Mouse (Mus musculus) midbrain, embryonic 15.5 days (tissue): ENCODE measurements around the gene Pitpnm1. TPM values are rescaled to one million over a fixed set of nuclear protein-coding genes. Genes with fewer than 3 reads are reported as not detected.

Experiments
- ATAC-seq: fragments of 200-750 bp; cut with Nextera tagmentation; replicated peaks from 2 replicates; pipeline ENCODE4 v1.8.0; 2017; ENCODE audit warnings: moderate TSS enrichment
- H3K27ac ChIP-seq: fragments of 300-500 bp; sonication (generic); 2 replicates; pipeline ENCODE4 v1.5.1; 2015; ENCODE audit warnings: mild to moderate bottlenecking, inconsistent platforms
- H3K27me3 ChIP-seq: fragments of 300-500 bp; sonication (generic); replicated peaks from 2 replicates; pipeline ENCODE4 v1.6.1; 2015; ENCODE audit warnings: inconsistent platforms
- H3K36me3 ChIP-seq: fragments of 300-500 bp; sonication (generic); replicated peaks from 2 replicates; pipeline ENCODE4 v1.6.1; 2015; ENCODE audit warnings: inconsistent platforms
- H3K4me1 ChIP-seq: fragments of 300-500 bp; sonication (generic); 2 replicates; pipeline ENCODE4 v1.6.1; 2015; ENCODE audit warnings: inconsistent platforms
- H3K4me2 ChIP-seq: fragments of 300-500 bp; sonication (generic); 2 replicates; pipeline ENCODE4 v1.6.1; 2015; ENCODE audit warnings: inconsistent platforms, mild to moderate bottlenecking, moderate library complexity
- H3K4me3 ChIP-seq: fragments of 300-500 bp; sonication (generic); 2 replicates; pipeline ENCODE4 v1.5.1; 2015; ENCODE audit warnings: mild to moderate bottlenecking, inconsistent platforms
- H3K9ac ChIP-seq: fragments of 300-500 bp; sonication (generic); 2 replicates; pipeline ENCODE4 v1.6.1; 2015; ENCODE audit warnings: mild to moderate bottlenecking, inconsistent platforms
- H3K9me3 ChIP-seq: fragments of 300-500 bp; sonication (generic); 2 replicates; pipeline ENCODE4 v1.6.1; 2016; ENCODE audit warnings: inconsistent platforms
- WGBS: fragments of 180-500 bp; shearing (Covaris S2); methylation state at CpG from one replicate; pipeline ENCODE4 v1.1.7; 2015; ENCODE audit warnings: mixed read lengths; 5-methylcytosine and 5-hydroxymethylcytosine counted together
- polyA plus RNA-seq: library from polyadenylated mRNA; unstranded; fragments of >200 nt; fragmentation: Nextera tagmentation; extraction: Ambion mirVana; gene quantifications from 2 replicates; pipeline ENCODE4 v1.2.1, GENCODE M21; 2015

Gene Pitpnm1
- polyA plus RNA-seq, 1 experiment from 2014 or later: 102 TPM

DNA sequence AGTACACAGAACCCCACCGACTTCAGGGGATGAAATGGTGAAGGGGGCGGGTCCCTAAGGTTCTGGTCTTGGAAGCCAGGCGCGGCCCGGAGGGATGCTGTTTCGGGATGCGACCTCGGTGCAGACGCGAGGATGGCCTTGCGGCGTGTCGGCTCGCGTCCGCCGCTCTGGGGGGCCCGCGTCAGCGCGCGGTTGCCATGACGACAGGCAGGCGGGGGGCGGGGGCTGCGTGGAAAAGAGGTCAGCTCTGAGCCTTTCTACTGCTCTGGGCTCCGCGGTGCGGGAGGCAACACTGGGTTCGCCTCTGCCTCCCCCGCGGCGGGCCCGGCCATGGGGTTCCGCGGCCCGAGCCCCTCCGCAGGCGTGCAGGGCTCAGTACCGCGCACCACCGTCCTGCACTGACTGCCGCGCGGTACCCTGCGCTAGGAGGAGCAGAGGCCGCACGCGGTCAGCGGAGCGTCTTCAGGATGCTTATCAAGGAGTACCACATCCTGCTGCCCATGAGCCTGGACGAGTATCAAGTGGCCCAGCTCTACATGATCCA is 992 bp downstream of the Pitpnm1 start:
- no peaks in the 10 kb centered on the region for H3K27me3 ChIP-seq
- H3K4me1 ChIP-seq: peaks cover 55% of the 10 kb centered on the region
- H3K4me3 ChIP-seq: peak overlapping the region; percentile 63
- peak overlapping the region; percentile 69 for H3K9ac ChIP-seq
- no peaks in the 10 kb centered on the region for H3K9me3 ChIP-seq
- peak; percentile 8 for ATAC-seq
- peaks cover 10% of the 10 kb centered on the region; the same call in 1 of the 2 replicates for H3K36me3 ChIP-seq
- H3K27ac ChIP-seq: peak overlapping the region; percentile 80
- under 1% methylated on average over 51 of the region's 52 CpGs for WGBS
- peak overlapping the region; percentile 63 for H3K4me2 ChIP-seq

DNA sequence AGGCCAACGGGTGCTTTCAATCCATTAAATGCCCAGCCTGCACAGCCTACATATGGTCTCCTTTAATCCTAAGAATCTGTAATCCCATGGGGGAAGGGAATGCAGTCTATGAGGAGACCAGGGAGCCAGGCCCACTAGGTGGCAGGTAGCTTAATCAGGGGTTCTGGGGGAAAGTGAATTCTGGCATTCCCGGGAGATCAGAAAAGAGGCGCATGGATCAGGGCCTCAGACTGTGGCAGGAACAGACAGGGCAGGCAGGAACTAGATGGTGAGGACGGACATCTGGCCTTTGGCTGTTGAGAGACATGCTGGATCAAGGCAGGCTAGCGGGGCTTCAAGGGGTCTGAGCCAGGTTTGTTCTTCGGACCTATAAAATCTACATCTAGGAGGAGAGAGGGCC is 1.7 kb downstream of the Pitpnm1 start:
- 44% methylated on average over 6 of the region's 6 CpGs for WGBS

DNA sequence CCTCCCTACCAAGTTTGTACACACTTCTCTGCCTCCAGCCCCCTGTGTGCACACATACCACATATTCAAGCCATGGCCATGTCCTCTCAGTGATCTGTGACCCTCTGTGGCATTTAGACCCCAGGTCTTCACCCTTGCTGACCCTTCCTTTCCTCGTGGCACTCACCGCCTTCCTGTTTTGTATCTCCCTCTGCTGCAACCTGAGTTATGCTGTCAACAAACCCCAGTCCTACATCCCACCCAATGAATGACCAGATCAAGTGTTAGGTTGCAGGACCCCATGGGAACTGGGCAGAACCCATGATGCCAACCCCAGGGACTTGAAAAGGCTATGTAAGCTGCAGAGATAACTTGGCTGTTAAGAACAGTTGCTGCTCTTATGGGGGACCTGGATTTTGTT is 2.3 kb downstream of the Pitpnm1 start:
- H3K4me1 ChIP-seq: peaks cover 47% of the 10 kb centered on the region
- H3K4me2 ChIP-seq: peak overlapping the region; percentile 63
- peak overlapping the region; percentile 63 for H3K4me3 ChIP-seq
- H3K27me3 ChIP-seq: no peaks in the 10 kb centered on the region
- WGBS: 83% methylated on average over 2 of the region's 2 CpGs
- no peaks in the 10 kb centered on the region for H3K9me3 ChIP-seq
- ATAC-seq: no peak
- H3K9ac ChIP-seq: no peak overlapping the region
- H3K27ac ChIP-seq: no peak overlapping the region
- H3K36me3 ChIP-seq: peaks cover 10% of the 10 kb centered on the region; the same call in 1 of the 2 replicates

More for the DNA sequence above, 1.7 kb downstream of the Pitpnm1 start:
- H3K9ac ChIP-seq: peak overlapping the region; percentile 69
- no peaks in the 10 kb centered on the region for H3K9me3 ChIP-seq
- peak overlapping the region; percentile 80 for H3K27ac ChIP-seq
- H3K27me3 ChIP-seq: no peaks in the 10 kb centered on the region
- peaks cover 48% of the 10 kb centered on the region for H3K4me1 ChIP-seq
- no peak for ATAC-seq
- peak overlapping the region; percentile 63 for H3K4me2 ChIP-seq
- peak overlapping the region; percentile 63 for H3K4me3 ChIP-seq
- H3K36me3 ChIP-seq: peaks cover 10% of the 10 kb centered on the region; the same call in 1 of the 2 replicates

DNA sequence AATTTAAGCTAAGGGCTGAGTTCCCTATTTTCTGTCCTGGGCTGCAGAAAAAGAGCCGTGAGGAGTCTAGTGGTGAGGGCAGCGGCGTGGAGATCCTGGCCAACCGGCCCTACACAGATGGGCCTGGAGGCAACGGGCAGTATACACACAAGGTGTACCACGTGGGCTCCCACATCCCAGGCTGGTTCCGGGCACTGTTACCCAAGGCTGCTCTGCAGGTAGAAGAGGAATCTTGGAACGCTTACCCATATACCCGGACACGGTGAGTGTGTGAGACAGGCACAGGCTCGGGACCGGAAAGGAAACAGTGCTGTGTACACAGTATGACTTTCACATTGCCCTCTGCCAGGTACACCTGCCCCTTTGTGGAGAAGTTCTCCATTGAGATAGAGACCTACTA is 2.8 kb downstream of the Pitpnm1 start:
- no peaks in the 10 kb centered on the region for H3K9me3 ChIP-seq

DNA sequence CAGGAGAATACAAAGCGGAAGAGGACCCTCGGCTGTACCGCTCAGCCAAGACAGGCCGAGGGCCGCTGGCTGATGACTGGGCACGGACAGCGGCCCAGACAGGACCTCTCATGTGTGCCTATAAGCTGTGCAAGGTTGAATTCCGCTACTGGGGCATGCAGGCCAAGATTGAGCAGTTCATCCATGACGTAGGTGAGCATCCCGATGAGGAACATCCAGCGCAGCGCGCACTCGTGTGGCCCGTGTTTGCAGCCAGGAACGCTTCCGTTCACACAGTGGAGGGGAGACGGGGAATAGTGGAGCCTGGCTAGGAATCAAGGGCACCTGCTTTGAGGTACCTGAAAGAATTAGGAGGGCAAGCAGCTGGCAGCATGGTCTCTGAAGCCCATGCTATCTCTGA is 3.5 kb downstream of the Pitpnm1 start:
- Histone ChIP-seq H3K36me3 (peaks cover 18% of the 10 kb centered on the region; the same call in 1 of the 2 replicates), H3K9ac (no peak overlapping the region), H3K4me1 (peaks cover 37% of the 10 kb centered on the region), H3K27me3 (no peaks in the 10 kb centered on the region), H3K4me2 (no peak overlapping the region), H3K27ac (no peak overlapping the region), H3K9me3 (no peaks in the 10 kb centered on the region), H3K4me3 (no peak overlapping the region)
- ATAC-seq: no peak
- 93% methylated on average over 18 of the region's 18 CpGs for WGBS

More for the DNA sequence above, 2.8 kb downstream of the Pitpnm1 start:
- Histone ChIP-seq H3K4me3 (no peak overlapping the region), H3K9ac (no peak overlapping the region), H3K4me2 (no peak overlapping the region), H3K4me1 (peaks cover 44% of the 10 kb centered on the region), H3K27me3 (no peaks in the 10 kb centered on the region), H3K27ac (no peak overlapping the region), H3K36me3 (peaks cover 14% of the 10 kb centered on the region; the same call in 1 of the 2 replicates)
- WGBS: 95% methylated on average over 12 of the region's 12 CpGs
- ATAC-seq: no peak

DNA sequence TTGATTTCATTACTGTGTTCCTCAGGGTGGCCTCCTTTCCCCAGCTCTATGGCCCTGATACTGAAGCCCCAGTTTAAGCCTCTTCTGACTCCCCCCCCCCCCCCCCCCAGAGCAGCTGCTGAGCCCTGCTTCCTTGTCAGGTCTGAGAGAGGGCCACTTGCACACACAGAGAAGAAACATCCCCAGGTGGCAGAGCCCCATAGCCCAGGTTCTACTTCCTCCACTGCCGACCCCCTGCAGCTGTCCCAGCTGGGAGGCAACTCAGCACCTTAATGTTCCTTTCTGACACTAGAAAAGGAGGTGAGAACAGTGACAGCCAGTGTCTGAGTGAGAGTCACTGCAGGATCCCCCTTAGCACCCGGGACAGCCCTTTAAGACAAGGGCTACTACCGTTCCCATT is 4.0 kb downstream of the Pitpnm1 start:
- ATAC-seq: no peak
- no peak overlapping the region for H3K27ac ChIP-seq
- no peaks in the 10 kb centered on the region for H3K27me3 ChIP-seq
- 84% methylated on average over 3 of the region's 3 CpGs for WGBS
- no peak overlapping the region for H3K9ac ChIP-seq
- peaks cover 18% of the 10 kb centered on the region; the same call in 1 of the 2 replicates for H3K36me3 ChIP-seq
- peaks cover 32% of the 10 kb centered on the region for H3K4me1 ChIP-seq
- H3K4me3 ChIP-seq: no peak overlapping the region
- no peak overlapping the region for H3K4me2 ChIP-seq
- no peaks in the 10 kb centered on the region for H3K9me3 ChIP-seq

DNA sequence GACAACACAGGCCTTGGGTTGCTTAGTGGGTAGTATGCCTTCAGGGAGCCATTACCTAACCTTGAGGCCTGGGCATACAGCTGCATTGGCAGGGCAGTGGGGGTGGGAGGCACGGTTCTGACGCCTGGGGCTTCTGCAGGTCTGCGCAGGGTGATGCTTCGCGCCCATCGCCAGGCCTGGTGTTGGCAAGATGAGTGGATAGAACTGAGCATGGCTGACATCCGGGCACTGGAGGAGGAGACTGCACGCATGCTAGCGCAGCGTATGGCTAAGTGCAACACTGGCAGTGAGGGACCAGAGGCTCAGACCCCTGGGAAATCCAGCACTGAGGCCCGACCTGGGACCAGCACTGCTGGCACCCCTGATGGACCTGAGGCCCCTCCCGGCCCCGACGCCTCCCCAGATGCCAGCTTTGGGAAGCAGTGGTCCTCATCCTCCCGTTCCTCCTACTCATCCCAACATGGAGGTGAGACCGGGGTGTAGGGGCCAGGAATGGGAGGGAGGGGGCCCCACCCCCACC is 4.9 kb downstream of the Pitpnm1 start:
- Histone ChIP-seq H3K4me2 (no peak overlapping the region), H3K4me3 (no peak overlapping the region), H3K27ac (no peak overlapping the region), H3K9ac (no peak overlapping the region), H3K4me1 (peaks cover 23% of the 10 kb centered on the region), H3K27me3 (no peaks in the 10 kb centered on the region), H3K9me3 (no peaks in the 10 kb centered on the region), H3K36me3 (peaks cover 21% of the 10 kb centered on the region; the same call in 1 of the 2 replicates)
- WGBS: 91% methylated on average over 16 of the region's 16 CpGs
- ATAC-seq: no peak

DNA sequence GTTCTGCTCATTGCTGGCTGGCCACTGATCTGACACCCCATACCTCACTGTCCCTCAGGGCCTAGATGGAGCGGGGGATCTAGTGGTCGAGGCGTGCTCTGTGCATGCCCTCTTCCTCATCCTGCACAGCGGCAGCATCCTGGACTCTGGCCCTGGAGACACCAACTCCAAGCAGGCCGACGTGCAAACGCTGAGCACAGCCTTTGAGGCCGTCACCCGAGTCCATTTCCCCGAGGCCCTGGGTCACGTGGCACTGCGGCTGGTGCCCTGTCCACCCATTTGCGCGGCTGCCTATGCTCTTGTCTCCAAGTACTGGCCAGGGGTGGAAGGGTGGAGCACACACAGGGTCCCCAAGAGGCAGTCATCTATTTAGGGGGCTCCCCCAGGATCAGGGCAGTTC is 6.9 kb downstream of the Pitpnm1 start:
- H3K27ac ChIP-seq: no peak overlapping the region
- H3K4me1 ChIP-seq: peaks cover 10% of the 10 kb centered on the region
- H3K27me3 ChIP-seq: no peaks in the 10 kb centered on the region
- no peak overlapping the region for H3K4me2 ChIP-seq
- WGBS: 92% methylated on average over 14 of the region's 14 CpGs
- ATAC-seq: no peak
- no peaks in the 10 kb centered on the region for H3K9me3 ChIP-seq
- no peak overlapping the region for H3K9ac ChIP-seq
- H3K36me3 ChIP-seq: peaks cover 33% of the 10 kb centered on the region
- no peak overlapping the region for H3K4me3 ChIP-seq

DNA sequence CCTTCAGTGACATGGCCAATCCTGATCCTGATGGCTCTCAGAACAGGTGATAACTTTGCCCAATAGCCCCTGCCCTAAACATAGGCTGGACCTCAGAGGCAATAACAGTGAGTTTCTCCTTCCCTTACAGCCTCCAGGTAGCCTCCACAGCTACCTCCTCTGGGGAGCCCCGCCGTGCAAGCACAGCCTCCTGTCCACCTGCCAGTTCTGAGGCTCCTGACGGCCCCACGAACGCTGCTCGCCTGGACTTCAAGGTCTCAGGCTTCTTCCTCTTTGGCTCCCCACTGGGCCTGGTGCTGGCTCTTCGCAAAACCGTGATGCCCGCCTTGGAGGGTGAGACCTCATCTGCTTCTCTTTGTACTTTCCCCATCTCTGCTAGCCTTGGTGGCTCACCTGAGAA is 8.7 kb downstream of the Pitpnm1 start:
- no peaks in the 10 kb centered on the region for H3K27me3 ChIP-seq
- peaks cover 50% of the 10 kb centered on the region for H3K36me3 ChIP-seq
- H3K4me2 ChIP-seq: no peak overlapping the region
- no peak for ATAC-seq
- no peak overlapping the region for H3K4me3 ChIP-seq
- H3K9me3 ChIP-seq: no peaks in the 10 kb centered on the region
- no peak overlapping the region for H3K9ac ChIP-seq
- 89% methylated on average over 9 of the region's 9 CpGs for WGBS
- no peaks in the 10 kb centered on the region for H3K4me1 ChIP-seq
- no peak overlapping the region for H3K27ac ChIP-seq

DNA sequence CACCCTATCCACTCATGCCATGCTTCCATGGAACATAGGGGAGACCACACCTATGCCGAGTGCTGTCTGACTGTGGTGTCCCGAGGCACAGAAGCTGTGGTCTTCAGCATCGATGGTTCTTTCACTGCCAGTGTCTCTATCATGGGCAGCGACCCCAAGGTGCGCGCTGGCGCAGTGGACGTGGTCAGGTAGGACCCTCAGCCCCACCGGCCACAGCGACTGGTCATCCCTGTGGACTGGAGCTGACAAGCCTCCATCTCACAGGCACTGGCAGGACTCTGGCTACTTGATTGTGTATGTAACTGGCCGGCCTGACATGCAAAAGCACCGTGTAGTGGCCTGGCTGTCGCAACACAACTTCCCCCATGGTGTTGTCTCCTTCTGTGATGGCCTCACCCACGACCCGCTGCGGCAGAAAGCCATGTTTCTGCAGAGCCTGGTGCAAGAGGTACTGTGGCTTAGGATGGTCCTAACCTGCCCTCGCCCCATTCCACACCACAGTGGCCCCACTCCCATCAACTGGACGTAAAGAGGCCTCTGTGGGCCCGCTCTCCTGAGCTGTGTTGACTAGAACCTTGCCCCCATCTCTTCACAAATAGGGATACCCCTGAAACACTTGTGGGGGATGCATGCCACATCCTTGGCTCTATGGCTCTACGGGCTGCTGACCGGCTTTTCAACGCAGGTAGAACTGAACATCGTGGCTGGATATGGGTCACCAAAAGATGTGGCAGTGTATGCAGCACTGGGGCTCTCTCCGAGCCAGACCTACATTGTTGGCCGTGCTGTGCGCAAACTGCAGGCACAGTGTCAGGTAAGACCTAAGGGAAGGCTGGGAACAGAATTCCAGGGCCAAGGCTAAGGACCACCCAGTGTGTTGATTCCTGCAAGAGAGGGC is 12.5 kb downstream of the Pitpnm1 start:
- H3K9ac ChIP-seq: no peak overlapping the region
- H3K4me2 ChIP-seq: no peak overlapping the region
- 95% methylated on average over 26 of the region's 26 CpGs for WGBS
- no peaks in the 10 kb centered on the region for H3K27me3 ChIP-seq
- no peaks in the 10 kb centered on the region for H3K9me3 ChIP-seq
- H3K36me3 ChIP-seq: peaks cover 63% of the 10 kb centered on the region
- no peak overlapping the region for H3K27ac ChIP-seq
- ATAC-seq: no peak
- H3K4me3 ChIP-seq: no peak overlapping the region
- H3K4me1 ChIP-seq: no peaks in the 10 kb centered on the region

DNA sequence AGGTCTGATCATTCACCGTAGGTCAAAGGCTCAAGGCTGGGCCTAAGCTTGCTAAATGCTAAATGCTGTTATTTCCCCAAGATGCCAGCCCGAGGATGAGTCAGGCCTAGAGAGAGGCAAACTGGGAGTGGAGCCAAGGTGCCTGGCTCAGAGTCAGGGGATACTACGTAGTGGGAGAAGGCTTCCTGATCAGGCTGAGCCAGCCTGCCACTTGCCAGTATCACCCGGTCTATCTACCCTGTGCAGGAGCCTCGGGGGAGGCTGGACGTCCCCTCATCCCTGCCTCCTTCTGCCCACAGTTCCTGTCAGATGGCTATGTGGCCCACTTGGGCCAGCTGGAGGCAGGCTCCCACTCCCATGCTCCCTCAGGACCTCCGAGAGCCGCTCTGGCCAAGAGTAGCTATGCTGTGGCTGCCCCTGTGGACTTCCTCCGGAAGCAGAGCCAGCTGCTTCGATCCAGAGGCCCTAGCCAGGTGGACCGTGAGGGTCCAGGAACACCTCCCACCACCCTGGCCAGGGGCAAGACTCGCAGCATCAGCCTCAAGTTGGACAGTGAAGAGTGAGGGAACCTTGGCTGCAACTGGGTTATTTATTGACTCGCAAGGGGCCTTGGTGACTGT is 13.5 kb downstream of the Pitpnm1 start:
- Histone ChIP-seq H3K4me3 (no peak overlapping the region), H3K9me3 (no peaks in the 10 kb centered on the region), H3K27me3 (no peaks in the 10 kb centered on the region), H3K9ac (no peak overlapping the region), H3K4me1 (no peaks in the 10 kb centered on the region), H3K36me3 (peaks cover 61% of the 10 kb centered on the region), H3K27ac (no peak overlapping the region), H3K4me2 (no peak overlapping the region)
- no peak for ATAC-seq
- 84% methylated on average over 13 of the region's 13 CpGs for WGBS

DNA sequence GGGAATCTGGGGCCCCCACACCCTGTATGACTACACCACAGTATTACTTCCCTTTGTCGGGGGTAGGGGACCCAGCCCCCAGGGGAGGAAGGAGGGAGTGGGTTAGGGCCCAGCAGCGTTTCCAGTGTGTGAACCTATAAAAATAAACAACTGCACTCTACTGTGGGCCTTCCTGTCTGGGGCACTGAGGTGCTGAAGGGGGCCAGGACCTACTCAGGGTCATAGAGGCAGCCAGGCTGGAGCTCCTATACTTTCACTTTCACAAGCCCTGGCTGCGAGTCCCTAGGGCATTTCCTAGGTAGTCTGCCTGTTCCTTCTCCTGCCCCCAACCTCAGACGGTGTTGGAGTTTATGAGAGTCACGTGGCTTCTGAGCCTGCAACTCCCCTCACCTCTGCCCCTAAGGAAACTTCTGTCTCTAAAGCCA is 14.0 kb downstream of the Pitpnm1 start:
- 75% methylated on average over 5 of the region's 5 CpGs for WGBS
- no peak overlapping the region for H3K4me2 ChIP-seq
- ATAC-seq: no peak; the same call in 1 of the 2 replicates
- no peaks in the 10 kb centered on the region for H3K27me3 ChIP-seq
- H3K36me3 ChIP-seq: peaks cover 61% of the 10 kb centered on the region
- H3K27ac ChIP-seq: no peak overlapping the region
- H3K9ac ChIP-seq: no peak overlapping the region
- no peaks in the 10 kb centered on the region for H3K4me1 ChIP-seq
- no peak overlapping the region for H3K4me3 ChIP-seq
- H3K9me3 ChIP-seq: no peaks in the 10 kb centered on the region
